Mouse (Mus musculus): ENCODE results near the gene Bmp4.

- TF ChIP-seq CTCF (IDR thresholded peaks at IDR 0.05; ENCODE audit: extremely low read depth, insufficient read depth, insufficient read length, insufficient replicate concordance) (no peak), POLR2A (IDR thresholded peaks at IDR 0.05; ENCODE audit: low read depth, low read length) (no peak)
Observed at GRCm38 (mm10) chr14:46427251-46427650, 36.8 kb upstream of the Bmp4 start.
